Mouse (Mus musculus): ENCODE results near the gene March2.
"Not testable (repeated sequence)": the region's sequence is repeated elsewhere in the genome, so short reads cannot be mapped to it uniquely, and the experiment has no call there.

March2 gene

DNA sequence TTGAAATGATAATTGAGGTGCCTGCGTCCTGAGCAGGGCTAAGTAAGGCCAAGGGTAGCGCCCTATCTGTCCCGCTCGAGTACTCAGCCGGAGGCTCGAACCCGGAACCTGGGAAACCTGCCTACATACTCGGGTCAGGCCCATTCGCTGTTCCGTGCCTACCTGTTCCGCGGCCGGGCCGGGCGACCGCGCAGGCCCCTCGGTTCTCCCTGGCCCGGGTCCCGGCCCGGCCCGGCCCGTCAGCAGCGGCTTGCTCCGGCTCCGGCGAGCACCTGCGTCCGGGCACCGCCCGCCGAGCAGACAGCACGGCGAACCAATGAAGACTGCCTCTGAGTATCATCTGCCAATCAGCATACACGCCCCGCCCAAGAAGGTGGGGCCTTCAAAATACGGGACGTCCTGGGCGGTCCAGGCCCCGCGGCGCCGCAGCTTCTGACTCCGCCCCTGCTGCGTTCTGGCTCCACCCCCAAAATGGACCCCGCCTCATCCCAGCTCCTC lies at the start of gene March2:
March2 (minus strand) TSS at position 287 of the 498 bp plus-strand sequence.
- peak; percentile 97 for DNase-seq (ENCODE audit: low read depth, low spot score)

GRCm38 (mm10) chr17:33766389-33766788 lies 47.9 kb upstream of the March2 start:
- no peak for DNase-seq (ENCODE audit: low read depth, low spot score)

DNA sequence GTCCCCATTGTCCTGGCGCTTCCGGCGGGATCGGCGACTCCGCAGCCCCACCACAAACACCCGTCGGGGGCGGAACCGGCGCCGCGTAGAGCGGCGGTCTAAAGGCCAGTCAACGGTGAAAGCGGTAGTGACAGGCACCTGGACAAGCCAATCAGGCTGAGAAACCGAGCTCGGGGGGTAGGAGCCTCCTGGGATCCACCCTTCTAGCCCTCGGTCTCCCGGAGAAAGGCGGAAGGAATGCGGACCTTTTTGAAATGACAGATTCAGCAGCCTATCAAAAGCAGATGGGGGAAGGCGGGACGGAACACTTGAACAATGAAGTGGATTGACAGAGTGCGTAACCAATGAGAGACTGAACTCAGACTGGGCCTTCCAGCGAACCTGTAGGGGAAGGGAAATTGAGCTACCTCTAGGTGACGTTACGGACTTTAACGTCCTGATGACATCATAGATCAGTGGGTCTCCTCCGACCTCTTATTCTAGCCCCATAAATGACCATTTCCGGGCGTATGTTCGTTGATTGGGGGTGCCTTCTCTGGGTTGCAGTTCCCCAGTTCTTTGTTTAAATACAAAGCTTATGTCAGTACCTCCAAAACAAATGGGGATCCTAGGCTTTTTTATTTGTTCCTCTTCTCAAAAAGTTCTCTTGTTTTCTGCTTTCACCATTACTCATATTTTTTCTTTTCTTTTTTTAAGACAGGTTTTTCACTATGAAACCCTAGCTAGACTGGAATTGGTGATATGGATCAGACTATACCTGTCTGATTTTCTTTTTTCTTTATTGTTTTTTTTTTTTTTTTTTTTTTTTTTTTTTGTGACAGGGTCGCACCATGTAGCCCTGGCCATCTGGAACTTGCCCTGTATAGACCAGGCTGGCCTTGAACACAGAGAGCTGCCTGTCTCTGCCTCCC lies 42.0 kb upstream of the March2 start, which contains the start of gene Rab11b:
Rab11b (minus strand) TSS at position 276 of the 911 bp plus-strand sequence.
- peak; percentile 100 for DNase-seq (ENCODE audit: low read depth, low spot score)

GRCm38 (mm10) chr17:33759767-33760254 lies 41.3 kb upstream of the March2 start:
- peak; percentile 87 for DNase-seq (ENCODE audit: low read depth, low spot score)

GRCm38 (mm10) chr17:33757231-33757630 lies 38.8 kb upstream of the March2 start:
- DNase-seq (ENCODE audit: low read depth, low spot score), result no peak

GRCm38 (mm10) chr17:33756108-33756790 lies 37.8 kb upstream of the March2 start:
- no peak for DNase-seq (ENCODE audit: low read depth, low spot score)

DNA sequence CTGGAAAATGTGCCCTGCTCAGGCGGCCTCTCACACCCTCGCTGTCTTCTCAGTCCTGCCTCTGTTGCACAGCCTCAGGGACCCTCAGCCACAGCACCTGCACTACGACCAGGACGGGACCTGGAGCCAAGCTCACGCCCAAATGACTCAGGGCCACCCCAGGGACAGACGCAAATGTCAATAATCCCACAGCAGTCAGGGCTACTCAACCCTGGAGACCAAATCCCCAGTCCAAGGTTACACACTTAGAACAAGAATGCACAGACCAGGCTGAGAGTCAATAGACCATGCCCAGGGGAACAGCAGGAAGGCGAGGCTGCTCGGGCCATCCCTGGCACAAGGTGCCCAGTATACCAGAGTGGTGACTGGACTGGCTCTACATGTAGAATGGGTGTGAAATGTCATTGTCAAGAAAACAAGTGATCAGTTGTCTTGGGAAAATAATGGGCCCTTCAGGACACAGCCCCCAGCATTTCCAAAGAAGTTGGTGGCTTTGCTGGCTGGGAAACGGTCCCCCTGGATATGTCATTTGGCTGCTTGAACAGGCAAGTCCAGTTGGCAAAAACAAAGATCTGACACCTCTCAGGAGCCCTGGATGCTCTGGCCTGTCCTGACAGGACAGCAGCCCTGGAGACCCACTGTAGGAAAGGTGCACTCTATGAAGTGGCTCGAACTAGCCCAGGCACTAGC lies 37.1 kb upstream of the March2 start:
- DNase-seq (ENCODE audit: low read depth, low spot score), result no peak

- no peak for DNase-seq (ENCODE audit: low read depth, low spot score)
Observed at GRCm38 (mm10) chr17:33754656-33755055, 36.2 kb upstream of the March2 start.

- DNase-seq (ENCODE audit: low read depth, low spot score), result no peak
Observed at GRCm38 (mm10) chr17:33752297-33752696, 33.8 kb upstream of the March2 start.

DNA sequence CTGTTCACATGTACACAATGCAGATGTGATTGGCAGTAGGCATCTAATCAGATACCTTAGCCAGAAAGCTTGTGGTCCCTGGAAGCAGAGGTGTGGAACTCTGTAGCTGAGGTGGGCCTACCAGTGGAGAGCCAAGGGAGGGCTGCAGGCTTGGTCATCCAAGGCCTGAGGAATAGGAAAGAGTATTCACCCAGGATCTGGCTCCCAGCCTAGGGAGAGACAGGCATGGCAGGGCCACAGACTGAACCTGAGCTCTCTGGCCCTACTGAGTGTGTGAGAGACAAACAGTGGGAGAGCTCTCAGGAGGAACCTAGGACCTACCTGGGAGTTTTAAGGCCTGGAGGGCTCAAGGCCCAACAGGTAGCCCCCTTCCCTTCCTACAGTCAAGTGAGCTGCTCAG lies 32.7 kb upstream of the March2 start:
- DNase-seq (ENCODE audit: low read depth, low spot score), result no peak

- no peak for DNase-seq (ENCODE audit: low read depth, low spot score)
Observed at GRCm38 (mm10) chr17:33749451-33749850, 31.0 kb upstream of the March2 start.

- DNase-seq (ENCODE audit: low read depth, low spot score), result no peak
Observed at GRCm38 (mm10) chr17:33746011-33746410, 27.5 kb upstream of the March2 start.

GRCm38 (mm10) chr17:33744686-33745384 lies 26.4 kb upstream of the March2 start:
- no peak for DNase-seq (ENCODE audit: low read depth, low spot score)

DNA sequence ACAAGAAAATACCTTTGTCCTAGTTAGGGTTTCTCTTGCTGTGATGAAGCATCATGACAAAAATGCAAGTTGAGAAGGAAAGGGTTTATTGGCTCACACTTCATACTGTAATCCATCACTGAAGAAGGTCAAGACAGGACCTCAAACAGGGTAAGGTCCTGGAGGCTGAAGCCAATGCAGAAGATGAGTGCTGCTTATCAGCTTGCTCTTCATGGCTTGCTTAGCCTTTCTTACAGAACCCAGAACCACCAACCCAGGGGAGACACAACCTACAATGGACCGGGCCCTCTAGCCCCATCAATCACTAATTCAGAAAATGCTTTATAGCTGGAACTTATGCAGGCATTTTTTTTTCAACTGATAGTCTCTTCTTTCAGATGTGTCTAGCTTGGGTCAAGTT lies 23.9 kb upstream of the March2 start:
- DNase-seq (ENCODE audit: low read depth, low spot score), result no peak

DNA sequence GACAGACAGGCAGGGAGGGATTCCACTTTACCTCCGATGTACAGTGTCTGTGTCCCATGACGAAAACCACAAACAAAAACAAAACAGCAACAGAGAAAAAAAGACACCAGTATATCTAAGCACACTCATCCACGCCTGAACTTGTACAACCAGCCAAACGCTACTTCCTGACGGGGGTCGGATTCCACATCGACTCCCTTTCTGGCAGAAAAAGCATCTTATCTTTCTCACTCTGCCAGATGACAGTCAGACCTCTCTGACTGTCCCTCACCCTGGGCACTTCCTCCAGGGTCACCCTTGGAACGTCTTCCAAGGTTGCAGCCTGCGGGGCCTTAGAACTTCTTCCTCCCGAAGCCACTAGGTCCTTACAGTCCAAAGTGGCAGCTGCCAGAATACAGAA lies 15.1 kb upstream of the March2 start:
- DNase-seq (ENCODE audit: low read depth, low spot score), result not testable (repeated sequence)

DNA sequence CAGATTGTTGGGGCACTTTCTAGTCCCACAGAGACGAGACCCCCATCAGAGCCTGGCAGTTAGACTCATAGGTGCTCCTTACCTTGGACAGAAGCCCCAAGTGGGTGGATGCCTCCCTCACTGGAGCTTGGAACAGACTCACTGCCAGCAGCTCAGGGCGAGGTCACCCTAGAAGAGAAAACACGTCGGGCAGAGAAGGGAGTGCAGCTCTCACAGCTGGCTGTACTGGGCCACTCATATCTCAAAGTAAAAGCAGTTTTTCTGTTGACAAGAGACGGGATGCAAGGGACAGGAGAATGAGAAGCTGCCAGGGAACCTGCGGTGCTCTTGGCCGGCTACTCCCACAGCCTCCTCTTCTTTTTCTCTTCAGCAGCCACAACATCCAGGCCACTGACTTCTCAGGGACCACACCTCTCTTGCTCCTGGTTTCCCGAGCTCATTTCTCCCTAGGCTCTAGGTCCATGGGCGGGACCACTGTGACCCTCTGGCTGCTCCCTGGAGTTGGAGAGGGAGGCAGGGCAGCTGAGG lies 14.2 kb upstream of the March2 start:
- not testable (repeated sequence) for DNase-seq (ENCODE audit: low read depth, low spot score)

DNA sequence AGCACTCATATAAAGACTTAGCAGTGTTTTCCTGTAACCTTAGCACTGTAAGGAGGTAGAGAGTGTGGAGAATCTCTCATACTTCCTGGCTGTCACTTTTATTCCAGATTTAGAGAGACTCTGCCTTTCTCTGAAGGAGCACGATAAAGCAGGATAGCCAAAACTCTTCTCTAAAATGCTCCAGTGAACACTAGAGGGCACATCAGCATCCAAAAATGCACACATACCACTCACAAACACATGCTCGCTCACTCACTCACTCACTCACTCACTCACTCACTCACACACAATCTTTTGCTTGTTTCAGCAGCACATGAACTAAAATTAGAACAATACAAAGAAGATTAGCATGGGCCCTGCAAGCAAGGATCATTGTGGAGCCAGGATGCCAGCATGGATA lies 10.7 kb upstream of the March2 start:
- DNase-seq (ENCODE audit: low read depth, low spot score), result peak; percentile 18

- no peak for DNase-seq (ENCODE audit: low read depth, low spot score)
Observed at GRCm38 (mm10) chr17:33728396-33728795, 9.9 kb upstream of the March2 start.

- no peak for DNase-seq (ENCODE audit: low read depth, low spot score)
Observed at GRCm38 (mm10) chr17:33719736-33720378, 1.4 kb upstream of the March2 start.
